Mouse (Mus musculus) erythroblast, embryonic 14.5 days (primary cell): ENCODE data around the gene Ric1. TPM values are rescaled to one million over a fixed set of nuclear protein-coding genes. Genes with fewer than 3 reads are reported as not detected.

Experiments used
- H3K27me3 ChIP-seq: 2 replicates; pipeline ENCODE4 v1.6.1; 2012; ENCODE audit warnings: inconsistent platforms; ENCODE audit not compliant: control insufficient read depth
- H3K36me3 ChIP-seq: 2 replicates; pipeline ENCODE4 v1.6.1; 2012; ENCODE audit warnings: mild to moderate bottlenecking, inconsistent platforms; ENCODE audit not compliant: control insufficient read depth
- H3K4me1 ChIP-seq: 2 replicates; pipeline ENCODE4 v1.6.1; 2012; ENCODE audit warnings: inconsistent platforms; ENCODE audit not compliant: control insufficient read depth
- H3K4me3 ChIP-seq: replicated peaks from 2 replicates; pipeline ENCODE3; 2012; ENCODE audit warnings: moderate library complexity, mild to moderate bottlenecking, inconsistent platforms
- H3K9me3 ChIP-seq: 2 replicates; pipeline ENCODE4 v1.6.1; 2012; ENCODE audit warnings: low read length, inconsistent platforms, mixed read lengths; ENCODE audit not compliant: control insufficient read depth
- GATA1 ChIP-seq: IDR thresholded peaks from 2 replicates; pipeline ENCODE4 v1.6.1; 2012; ENCODE audit warnings: low read length, inconsistent platforms, mixed read lengths
- TAL1 ChIP-seq: IDR thresholded peaks from 3 replicates; pipeline ENCODE4 v1.6.1; 2012; ENCODE audit warnings: low read length, inconsistent platforms, mixed read lengths
- polyA plus RNA-seq: library from polyadenylated mRNA; stranded (reverse); fragments of >175 nt; gene quantifications from 2 replicates; pipeline ENCODE4 v1.2.3, GENCODE M21; 2012

Gene Ric1
- polyA plus RNA-seq, 1 experiment: 0.08 TPM

- Histone ChIP-seq H3K4me3 (no peak overlapping the region), H3K9me3 (no peaks in the 10 kb centered on the region), H3K27me3 (no peaks in the 10 kb centered on the region), H3K4me1 (peaks cover 35% of the 10 kb centered on the region), H3K36me3 (no peaks in the 10 kb centered on the region)
- no peak for TF ChIP-seq GATA1
- TF ChIP-seq TAL1: no peak
Measured at GRCm38 (mm10) chr19:29496001-29496597, 26.0 kb upstream of the Ric1 start.

GRCm38 (mm10) chr19:29496786-29497557 is 25.1 kb upstream of the Ric1 start:
- Histone ChIP-seq H3K36me3 (no peaks in the 10 kb centered on the region), H3K4me1 (peaks cover 37% of the 10 kb centered on the region), H3K4me3 (no peak overlapping the region), H3K9me3 (no peaks in the 10 kb centered on the region), H3K27me3 (no peaks in the 10 kb centered on the region)
- TF ChIP-seq TAL1 (no peak), GATA1 (no peak)

GRCm38 (mm10) chr19:29497874-29498273 is 24.2 kb upstream of the Ric1 start:
- Histone ChIP-seq H3K9me3 (no peaks in the 10 kb centered on the region), H3K4me3 (no peak overlapping the region), H3K27me3 (no peaks in the 10 kb centered on the region), H3K36me3 (no peaks in the 10 kb centered on the region), H3K4me1 (peaks cover 37% of the 10 kb centered on the region)
- TF ChIP-seq TAL1 (no peak), GATA1 (no peak; the same call in 1 of the 2 replicates)

GRCm38 (mm10) chr19:29498842-29499456 is 23.1 kb upstream of the Ric1 start:
- H3K9me3 ChIP-seq: no peaks in the 10 kb centered on the region
- no peaks in the 10 kb centered on the region for H3K36me3 ChIP-seq
- H3K4me3 ChIP-seq: no peak overlapping the region
- peaks cover 37% of the 10 kb centered on the region for H3K4me1 ChIP-seq
- no peaks in the 10 kb centered on the region for H3K27me3 ChIP-seq
- TF ChIP-seq TAL1: no peak
- no peak for TF ChIP-seq GATA1

GRCm38 (mm10) chr19:29500333-29500732 is 21.7 kb upstream of the Ric1 start:
- peaks cover 37% of the 10 kb centered on the region for H3K4me1 ChIP-seq
- no peaks in the 10 kb centered on the region for H3K27me3 ChIP-seq
- H3K4me3 ChIP-seq: no peak overlapping the region
- TF ChIP-seq GATA1 (no peak), TAL1 (no peak)
- no peaks in the 10 kb centered on the region for H3K9me3 ChIP-seq
- no peaks in the 10 kb centered on the region for H3K36me3 ChIP-seq

GRCm38 (mm10) chr19:29501106-29501505 is 21.0 kb upstream of the Ric1 start:
- no peaks in the 10 kb centered on the region for H3K9me3 ChIP-seq
- H3K4me3 ChIP-seq: peak overlapping the region; percentile 58
- H3K36me3 ChIP-seq: no peaks in the 10 kb centered on the region
- H3K4me1 ChIP-seq: peaks cover 37% of the 10 kb centered on the region
- TF ChIP-seq TAL1 (no peak), GATA1 (no peak)
- no peaks in the 10 kb centered on the region for H3K27me3 ChIP-seq

- Histone ChIP-seq H3K4me3 (peak overlapping the region; percentile 58), H3K36me3 (no peaks in the 10 kb centered on the region), H3K27me3 (no peaks in the 10 kb centered on the region), H3K9me3 (no peaks in the 10 kb centered on the region), H3K4me1 (peaks cover 36% of the 10 kb centered on the region)
- no peak for TF ChIP-seq TAL1
- TF ChIP-seq GATA1: no peak
Measured at GRCm38 (mm10) chr19:29501507-29501906, 20.6 kb upstream of the Ric1 start.

GRCm38 (mm10) chr19:29504131-29504530 is 18.0 kb upstream of the Ric1 start:
- Histone ChIP-seq H3K27me3 (no peaks in the 10 kb centered on the region), H3K4me3 (no peak overlapping the region), H3K4me1 (peaks cover 13% of the 10 kb centered on the region), H3K36me3 (no peaks in the 10 kb centered on the region), H3K9me3 (no peaks in the 10 kb centered on the region)
- TF ChIP-seq TAL1 (no peak), GATA1 (no peak)

- Histone ChIP-seq H3K27me3 (peaks cover 3% of the 10 kb centered on the region; the same call in 1 of the 2 replicates), H3K4me1 (peaks cover 10% of the 10 kb centered on the region), H3K4me3 (no peak overlapping the region)
Measured at GRCm38 (mm10) chr19:29505617-29506016, 16.5 kb upstream of the Ric1 start.

More at GRCm38 (mm10) chr19:29505617-29506016, 16.5 kb upstream of the Ric1 start:
- no peaks in the 10 kb centered on the region for H3K9me3 ChIP-seq
- TF ChIP-seq GATA1 (no peak), TAL1 (no peak)
- no peaks in the 10 kb centered on the region for H3K36me3 ChIP-seq
